Comparison of ENCODE assay signal across 8 mouse cellular contexts in genomic region chr6:83162701-83163100, GRCm38 (mm10). TPM values are rescaled to one million over a fixed set of nuclear protein-coding genes. Genes with fewer than 3 reads are reported as not detected.
A peak's percentile ranks its signal among the peaks of the same experiment; 100 is the strongest.
DNase-seq lines count a peak whose midpoint lies in the region; ATAC-seq lines count a peak whose summit lies in the region.

No protein-coding gene starts in this region.

- WGBS in forebrain, embryonic 16.5 days = under 1% methylated on average over 8 of the region's 8 CpGs
- WGBS in intestine, embryonic 14.5 days = under 1% methylated on average over 8 of the region's 8 CpGs
- WGBS in liver, embryonic 13.5 days (ENCODE audit: insufficient replicate concordance) = 1% methylated on average over 8 of the region's 8 CpGs

- H3K4me3 ChIP-seq in forebrain, embryonic 16.5 days (replicated peaks; ENCODE audit: low read length) = peak overlapping the region; percentile 29; the same call in 1 of the 2 replicates
- H3K4me3 ChIP-seq in intestine, embryonic 14.5 days (ENCODE audit: low read depth, low read length) = peak overlapping the region; percentile 42
- H3K4me3 ChIP-seq in liver, embryonic 13.5 days (replicated peaks) = peak overlapping the region; percentile 45

- H3K27ac ChIP-seq in forebrain, embryonic 16.5 days (ENCODE audit: low read length) = no peak overlapping the region
- H3K27ac ChIP-seq in intestine, embryonic 14.5 days (ENCODE audit: low read depth) = no peak overlapping the region
- no peak overlapping the region for H3K27ac ChIP-seq in liver, embryonic 13.5 days

- no peak for ATAC-seq in forebrain, embryonic 16.5 days
- no peak for ATAC-seq in intestine, embryonic 14.5 days (replicated peaks; ENCODE audit: low FRiP score, low TSS enrichment, low read depth)
- no peak for ATAC-seq in liver, embryonic 13.5 days (ENCODE audit: low read depth)

- no peaks in the 10 kb centered on the region for H3K9me3 ChIP-seq in forebrain, embryonic 16.5 days (ENCODE audit: control insufficient read depth, low read length)
- H3K9me3 ChIP-seq in intestine, embryonic 14.5 days (ENCODE audit: control insufficient read depth, low read length) = no peaks in the 10 kb centered on the region
- no peaks in the 10 kb centered on the region for H3K9me3 ChIP-seq in liver, embryonic 13.5 days (replicated peaks)

- H3K36me3 ChIP-seq in forebrain, embryonic 16.5 days (ENCODE audit: control insufficient read depth, insufficient read depth) = no peaks in the 10 kb centered on the region
- no peaks in the 10 kb centered on the region for H3K36me3 ChIP-seq in intestine, embryonic 14.5 days (ENCODE audit: control insufficient read depth, insufficient read depth, low read length)
- H3K36me3 ChIP-seq in liver, embryonic 13.5 days = no peaks in the 10 kb centered on the region

- peak; percentile 69 for DNase-seq in urinary bladder, postnatal 14 days (ENCODE audit: low spot score)
- no peak for DNase-seq in urinary bladder, postnatal 10 days (ENCODE audit: low spot score)
- peak; percentile 80 to 88 for DNase-seq in cerebellum, adult 18-20 months
- DNase-seq in intestine, embryonic 14.5 days (ENCODE audit: low spot score) = peak; percentile 74
- peak; percentile 46 for DNase-seq in liver, embryonic 13.5 days
- DNase-seq in natural killer cell, adult 2 months (ENCODE audit: low spot score in 2 of 2) = peak; percentile 27 to 56
- DNase-seq in thymus, postnatal 14 days = peak; percentile 54

- H3K27me3 ChIP-seq in forebrain, embryonic 16.5 days (replicated peaks; ENCODE audit: control insufficient read depth, insufficient read depth, low read length) = peaks cover 32% of the 10 kb centered on the region
- H3K27me3 ChIP-seq in intestine, embryonic 14.5 days (replicated peaks; ENCODE audit: control insufficient read depth, insufficient read depth, low read length) = peaks cover 27% of the 10 kb centered on the region
- H3K27me3 ChIP-seq in liver, embryonic 13.5 days = peaks cover 38% of the 10 kb centered on the region

- H3K4me1 ChIP-seq in forebrain, embryonic 16.5 days (replicated peaks; ENCODE audit: control insufficient read depth, insufficient read depth, low read length) = peaks cover 22% of the 10 kb centered on the region
- H3K4me1 ChIP-seq in intestine, embryonic 14.5 days (replicated peaks; ENCODE audit: control insufficient read depth, insufficient read depth, low read length) = peaks cover 26% of the 10 kb centered on the region
- H3K4me1 ChIP-seq in liver, embryonic 13.5 days (replicated peaks) = peaks cover 39% of the 10 kb centered on the region

- H3K9ac ChIP-seq in forebrain, embryonic 16.5 days (replicated peaks; ENCODE audit: low read depth, low read length) = no peak overlapping the region
- H3K9ac ChIP-seq in intestine, embryonic 14.5 days (ENCODE audit: low read length) = peak overlapping the region; percentile 35
- peak overlapping the region; percentile 44; the same call in 1 of the 2 replicates for H3K9ac ChIP-seq in liver, embryonic 13.5 days

- H3K4me2 ChIP-seq in forebrain, embryonic 16.5 days (ENCODE audit: low read length) = peak overlapping the region; percentile 42
- peak overlapping the region; percentile 83 for H3K4me2 ChIP-seq in intestine, embryonic 14.5 days (ENCODE audit: low read length)
- H3K4me2 ChIP-seq in liver, embryonic 13.5 days = peak overlapping the region; percentile 66

RNA-seq across cellular contexts. Expression of gene Dctn1, which starts 3.0 kb away (rescaled TPM):
- 150 and 158 TPM in 2 replicates for polyA plus RNA-seq in forebrain, embryonic 16.5 days (2015; fragmentation: Nextera tagmentation; extraction: Ambion mirVana)
- polyA plus RNA-seq in intestine, embryonic 14.5 days (2014; fragmentation: Nextera tagmentation; extraction: Ambion mirVana) = 75.3 and 76.0 TPM in 2 replicates
- 28.0 and 30.7 TPM in 2 replicates for polyA plus RNA-seq in liver, embryonic 13.5 days (2015; fragmentation: Nextera tagmentation; extraction: Ambion mirVana)

RNA-seq across cellular contexts. Expression of gene 1700003E16Rik, which starts 6.5 kb away (rescaled TPM):
- polyA plus RNA-seq in forebrain, embryonic 16.5 days (2015; fragmentation: Nextera tagmentation; extraction: Ambion mirVana) = 7.8 and 9.4 TPM in 2 replicates
- polyA plus RNA-seq in intestine, embryonic 14.5 days (2014; fragmentation: Nextera tagmentation; extraction: Ambion mirVana) = 0.47 and 0.83 TPM in 2 replicates
- 0.15 and 0.20 TPM in 2 replicates for polyA plus RNA-seq in liver, embryonic 13.5 days (2015; fragmentation: Nextera tagmentation; extraction: Ambion mirVana)

RNA-seq across cellular contexts. Expression of gene Wdr54, which starts 6.5 kb away (rescaled TPM):
- polyA plus RNA-seq in forebrain, embryonic 16.5 days (2015; fragmentation: Nextera tagmentation; extraction: Ambion mirVana) = 18.2 and 21.7 TPM in 2 replicates
- polyA plus RNA-seq in intestine, embryonic 14.5 days (2014; fragmentation: Nextera tagmentation; extraction: Ambion mirVana) = 4.3 and 6.4 TPM in 2 replicates
- 0.60 and 0.67 TPM in 2 replicates for polyA plus RNA-seq in liver, embryonic 13.5 days (2015; fragmentation: Nextera tagmentation; extraction: Ambion mirVana)

RNA-seq across cellular contexts. Expression of gene Rtkn, which starts 27.4 kb away (rescaled TPM):
- polyA plus RNA-seq in forebrain, embryonic 16.5 days (2015; fragmentation: Nextera tagmentation; extraction: Ambion mirVana) = 6.9 and 7.4 TPM in 2 replicates
- 16.9 and 17.6 TPM in 2 replicates for polyA plus RNA-seq in intestine, embryonic 14.5 days (2014; fragmentation: Nextera tagmentation; extraction: Ambion mirVana)
- 10.1 and 11.7 TPM in 2 replicates for polyA plus RNA-seq in liver, embryonic 13.5 days (2015; fragmentation: Nextera tagmentation; extraction: Ambion mirVana)

RNA-seq across cellular contexts. Expression of gene Ino80b, which starts 37.5 kb away (rescaled TPM):
- polyA plus RNA-seq in forebrain, embryonic 16.5 days (2015; fragmentation: Nextera tagmentation; extraction: Ambion mirVana) = 11.4 and 14.4 TPM in 2 replicates
- 13.4 and 13.8 TPM in 2 replicates for polyA plus RNA-seq in intestine, embryonic 14.5 days (2014; fragmentation: Nextera tagmentation; extraction: Ambion mirVana)
- polyA plus RNA-seq in liver, embryonic 13.5 days (2015; fragmentation: Nextera tagmentation; extraction: Ambion mirVana) = 6.3 and 7.2 TPM in 2 replicates
